Mouse (Mus musculus): ENCODE measurements around the gene Ddx52. TPM values are rescaled to one million over a fixed set of nuclear protein-coding genes. Genes with fewer than 3 reads are reported as not detected.

The Ddx52 gene
- polyA plus RNA-seq, 1 experiment from 2014 or later, result 40.3 TPM

DNA sequence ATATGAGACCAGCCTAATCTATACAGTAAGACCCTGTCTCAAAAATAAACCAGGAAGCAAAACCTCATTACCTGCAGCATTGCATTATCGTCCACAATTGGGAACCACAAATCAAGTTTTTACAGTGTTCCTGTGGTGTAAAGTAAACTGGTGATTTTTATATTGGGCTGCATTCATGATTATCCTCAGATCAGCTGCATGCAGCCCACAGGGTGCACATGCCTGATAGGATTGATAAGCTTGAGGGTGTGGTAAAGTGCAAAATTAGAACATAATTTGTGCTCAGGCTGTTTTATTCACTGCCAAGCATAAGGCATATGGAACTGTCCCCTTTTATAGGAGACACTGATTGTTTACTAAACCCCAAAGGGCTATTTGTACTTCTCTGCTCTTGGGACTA, 33.6 kb downstream of the Ddx52 start:
- Histone ChIP-seq H3K4me2 (no peak overlapping the region), H3K4me3 (replicated peaks) (no peak overlapping the region), H3K27me3 (no peaks in the 10 kb centered on the region), H3K4me1 (peaks cover 21% of the 10 kb centered on the region), H3K27ac (no peak overlapping the region), H3K36me3 (peaks cover 46% of the 10 kb centered on the region), H3K9me3 (replicated peaks) (no peaks in the 10 kb centered on the region), H3K9ac (no peak overlapping the region)
- no peak for ATAC-seq (replicated peaks; ENCODE audit: low FRiP score)
- 57% methylated on average over 1 of the region's 1 CpGs for WGBS

DNA sequence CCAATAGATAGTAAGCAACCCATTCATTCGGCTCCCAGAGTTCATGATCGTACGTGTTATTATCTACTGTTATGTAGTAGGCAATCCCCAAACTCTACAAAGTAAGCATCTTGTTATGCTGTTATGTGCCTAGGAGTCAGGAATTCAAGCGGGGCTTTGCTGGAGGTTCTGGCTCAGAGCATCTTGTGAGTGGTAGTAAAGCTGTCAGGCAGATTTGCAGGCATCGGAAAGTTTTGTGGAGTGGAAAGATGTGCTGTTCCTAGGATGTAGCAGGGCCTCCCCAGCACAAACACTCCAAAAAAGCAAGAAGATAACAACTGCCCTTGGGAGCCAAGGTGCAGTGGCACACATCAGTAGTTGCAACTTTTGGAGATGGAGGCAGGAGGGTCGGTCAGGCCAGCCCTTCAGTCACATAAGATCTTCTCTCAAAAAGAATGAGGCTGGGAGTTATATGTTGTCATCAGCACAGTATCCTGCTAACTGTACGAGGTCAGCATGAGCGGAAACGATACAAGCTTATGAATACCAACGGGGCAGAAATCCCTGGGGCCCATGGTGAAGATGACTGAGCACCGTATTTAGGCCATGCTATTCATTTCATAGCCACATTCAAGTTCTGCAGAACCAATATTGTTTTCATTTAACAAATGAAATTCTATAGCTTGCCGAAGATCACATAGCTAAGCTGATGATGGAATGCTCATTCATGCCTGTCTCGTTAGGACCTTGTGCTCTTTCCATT, 34.5 kb downstream of the Ddx52 start:
- peaks cover 21% of the 10 kb centered on the region for H3K4me1 ChIP-seq
- 0 out of 2 replicates have a peak, but pooled peaks have one; percentile 49 for ATAC-seq (replicated peaks; ENCODE audit: low FRiP score)
- WGBS, result 46% methylated on average over 13 of the region's 13 CpGs
- H3K9ac ChIP-seq, result no peak overlapping the region
- no peak overlapping the region for H3K4me2 ChIP-seq
- no peaks in the 10 kb centered on the region for H3K27me3 ChIP-seq
- H3K9me3 ChIP-seq (replicated peaks), result no peaks in the 10 kb centered on the region
- H3K36me3 ChIP-seq, result peaks cover 50% of the 10 kb centered on the region
- H3K4me3 ChIP-seq (replicated peaks), result no peak overlapping the region
- peak overlapping the region; percentile 54 for H3K27ac ChIP-seq

DNA sequence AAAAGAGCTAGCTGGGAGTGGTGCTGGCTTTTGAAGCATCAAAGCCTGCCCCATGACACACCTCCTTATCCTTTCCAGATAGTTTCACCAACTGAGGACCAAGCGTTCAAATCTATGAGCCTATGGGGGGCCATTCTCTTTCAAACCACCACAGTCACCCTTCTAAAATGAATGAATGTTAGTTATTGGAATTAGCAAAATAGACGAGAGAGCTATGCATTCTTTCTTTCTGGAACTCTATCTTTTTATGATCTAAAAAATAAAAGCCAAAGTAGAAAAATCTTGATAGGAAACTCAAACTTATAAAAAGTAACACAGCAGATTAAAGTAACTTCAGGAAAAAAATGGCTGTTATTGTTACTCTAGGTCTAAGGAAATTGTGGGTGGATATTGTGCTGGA, 35.9 kb downstream of the Ddx52 start:
- no peak for ATAC-seq (replicated peaks; ENCODE audit: low FRiP score)
- Histone ChIP-seq H3K9me3 (replicated peaks) (no peaks in the 10 kb centered on the region), H3K4me2 (no peak overlapping the region), H3K4me1 (peaks cover 21% of the 10 kb centered on the region), H3K36me3 (peaks cover 55% of the 10 kb centered on the region), H3K4me3 (replicated peaks) (no peak overlapping the region), H3K9ac (no peak overlapping the region), H3K27ac (no peak overlapping the region), H3K27me3 (no peaks in the 10 kb centered on the region)
- WGBS, result 94% methylated on average over 2 of the region's 2 CpGs

DNA sequence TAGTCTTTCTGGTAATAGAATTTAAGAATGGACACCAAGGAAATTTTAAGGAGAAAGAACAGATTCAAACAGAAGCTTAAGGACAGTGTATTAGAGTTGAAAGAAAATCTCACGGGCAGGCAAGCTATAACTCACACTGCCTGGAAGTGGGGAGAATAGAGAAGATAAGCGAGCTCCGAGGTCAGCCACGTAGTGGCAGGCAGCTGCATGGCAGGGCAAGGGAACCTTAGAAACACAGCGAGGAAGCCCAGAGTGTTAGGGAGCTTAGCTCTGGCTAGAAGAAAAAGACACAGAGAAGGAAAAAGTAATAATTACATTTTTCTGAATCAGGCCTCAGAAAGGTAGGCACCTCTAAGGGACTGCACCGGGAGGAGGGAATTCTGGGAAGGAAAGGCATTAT, 38.1 kb downstream of the Ddx52 start:
- peaks cover 66% of the 10 kb centered on the region for H3K36me3 ChIP-seq
- H3K9ac ChIP-seq, result no peak overlapping the region
- no peak overlapping the region for H3K4me2 ChIP-seq
- H3K9me3 ChIP-seq (replicated peaks), result no peaks in the 10 kb centered on the region
- WGBS, result 75% methylated on average over 6 of the region's 6 CpGs
- H3K4me1 ChIP-seq, result peaks cover 16% of the 10 kb centered on the region
- ATAC-seq (replicated peaks; ENCODE audit: low FRiP score), result no peak
- no peak overlapping the region for H3K4me3 ChIP-seq (replicated peaks)
- H3K27ac ChIP-seq, result no peak overlapping the region
- no peaks in the 10 kb centered on the region for H3K27me3 ChIP-seq

DNA sequence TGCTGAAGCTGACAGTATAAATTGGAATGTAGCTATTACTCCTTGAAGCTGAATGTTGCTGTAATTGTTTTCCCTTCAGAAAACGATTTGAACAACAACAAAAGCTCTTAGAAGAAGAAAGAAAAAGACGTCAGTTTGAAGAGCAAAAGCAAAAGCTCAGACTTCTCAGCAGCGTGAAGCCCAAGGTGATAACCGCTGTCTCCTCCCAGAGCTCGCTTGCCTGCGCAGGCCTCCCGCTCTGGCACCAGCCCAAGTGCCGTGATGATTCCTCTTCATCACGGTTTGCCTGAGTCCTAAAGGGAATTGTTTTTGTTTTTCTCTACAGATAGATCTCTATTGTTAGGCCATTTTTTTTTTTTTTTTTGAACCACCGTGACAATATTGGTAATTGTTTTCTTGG, 39.5 kb downstream of the Ddx52 start:
- H3K4me2 ChIP-seq, result no peak overlapping the region
- H3K27ac ChIP-seq, result no peak overlapping the region
- no peak for ATAC-seq (replicated peaks; ENCODE audit: low FRiP score)
- H3K9ac ChIP-seq, result no peak overlapping the region
- no peak overlapping the region for H3K4me3 ChIP-seq (replicated peaks)
- peaks cover 79% of the 10 kb centered on the region for H3K36me3 ChIP-seq
- H3K4me1 ChIP-seq, result peaks cover 4% of the 10 kb centered on the region
- WGBS, result 84% methylated on average over 10 of the region's 10 CpGs
- no peaks in the 10 kb centered on the region for H3K9me3 ChIP-seq (replicated peaks)
- no peaks in the 10 kb centered on the region for H3K27me3 ChIP-seq

DNA sequence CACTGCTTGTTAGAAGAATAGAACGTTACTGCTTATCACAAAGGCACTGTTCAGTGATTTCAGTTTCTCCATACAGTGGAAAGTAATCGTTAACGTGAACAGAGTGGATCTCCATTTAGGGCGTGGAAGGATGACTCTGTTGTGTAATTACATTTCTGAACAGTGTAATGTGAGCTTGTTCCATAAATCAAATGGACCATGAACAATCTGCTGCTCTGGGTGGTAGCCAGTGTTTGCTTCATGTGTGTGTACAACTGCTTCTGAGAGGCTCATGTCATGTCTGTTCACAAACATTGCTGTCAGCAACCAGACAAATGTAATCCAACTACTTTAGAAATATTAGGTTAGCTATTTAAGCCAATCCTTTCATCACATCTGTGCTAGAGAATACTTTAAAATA, 49.8 kb downstream of the Ddx52 start:
- no peaks in the 10 kb centered on the region for H3K4me1 ChIP-seq
- H3K9ac ChIP-seq, result no peak overlapping the region
- H3K9me3 ChIP-seq (replicated peaks), result no peaks in the 10 kb centered on the region
- WGBS, result 64% methylated on average over 4 of the region's 4 CpGs
- no peak overlapping the region for H3K27ac ChIP-seq
- no peak overlapping the region for H3K4me3 ChIP-seq (replicated peaks)
- ATAC-seq (replicated peaks; ENCODE audit: low FRiP score), result no peak
- H3K4me2 ChIP-seq, result no peak overlapping the region
- H3K36me3 ChIP-seq, result peaks cover 78% of the 10 kb centered on the region
- H3K27me3 ChIP-seq, result no peaks in the 10 kb centered on the region

DNA sequence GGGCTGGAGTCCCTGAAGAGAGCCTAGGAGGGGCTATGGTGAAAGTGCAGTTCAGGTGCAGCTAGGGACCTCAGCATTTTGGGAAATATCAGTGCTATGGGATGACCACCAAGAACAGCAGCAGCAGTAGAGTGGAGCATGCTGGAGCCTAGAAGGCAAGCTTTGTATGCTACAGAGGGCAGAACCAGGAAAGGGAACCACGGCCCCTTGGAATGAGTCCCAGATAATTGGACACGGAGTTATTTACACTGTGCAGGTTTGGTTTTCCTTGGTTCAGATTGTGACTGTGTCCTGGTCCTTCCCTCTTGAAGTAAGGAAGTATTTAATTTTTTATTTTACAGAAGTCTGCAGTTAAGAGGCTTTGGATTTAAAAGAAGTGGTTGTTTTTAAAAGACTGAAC, 51.6 kb downstream of the Ddx52 start:
- H3K4me1 ChIP-seq, result no peaks in the 10 kb centered on the region

DNA sequence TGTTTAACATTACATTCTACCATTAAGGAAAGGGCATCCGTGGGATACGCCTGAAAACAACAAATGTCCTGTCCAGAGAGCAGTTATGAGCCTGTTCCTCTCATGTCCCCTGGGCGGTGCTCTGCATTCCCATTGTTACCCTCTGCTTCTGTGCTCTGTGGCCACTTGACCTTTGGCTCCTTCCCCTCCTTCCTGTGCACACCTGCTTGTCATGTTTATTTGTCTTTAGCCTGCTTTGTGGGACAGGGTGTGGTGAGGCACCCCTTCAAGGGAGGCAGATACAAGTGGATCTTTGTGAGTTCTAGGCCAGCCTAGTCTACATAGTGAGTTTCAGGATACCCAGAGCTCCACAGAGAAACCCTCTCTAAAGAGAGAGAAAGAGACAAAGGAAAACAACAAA, 52.6 kb downstream of the Ddx52 start:
- 81% methylated on average over 3 of the region's 3 CpGs for WGBS
- Histone ChIP-seq H3K27me3 (no peaks in the 10 kb centered on the region), H3K27ac (no peak overlapping the region), H3K4me1 (no peaks in the 10 kb centered on the region), H3K9ac (no peak overlapping the region), H3K9me3 (replicated peaks) (no peaks in the 10 kb centered on the region), H3K4me2 (no peak overlapping the region), H3K4me3 (replicated peaks) (no peak overlapping the region), H3K36me3 (peaks cover 77% of the 10 kb centered on the region)
- ATAC-seq (replicated peaks; ENCODE audit: low FRiP score), result no peak

More for the DNA sequence above, 51.6 kb downstream of the Ddx52 start:
- no peak for ATAC-seq (replicated peaks; ENCODE audit: low FRiP score)
- H3K4me3 ChIP-seq (replicated peaks), result no peak overlapping the region
- no peak overlapping the region for H3K4me2 ChIP-seq
- H3K27ac ChIP-seq, result no peak overlapping the region
- H3K9me3 ChIP-seq (replicated peaks), result no peaks in the 10 kb centered on the region
- no peak overlapping the region for H3K9ac ChIP-seq
- H3K27me3 ChIP-seq, result no peaks in the 10 kb centered on the region
- WGBS, result 65% methylated on average over 2 of the region's 2 CpGs
- peaks cover 77% of the 10 kb centered on the region for H3K36me3 ChIP-seq

DNA sequence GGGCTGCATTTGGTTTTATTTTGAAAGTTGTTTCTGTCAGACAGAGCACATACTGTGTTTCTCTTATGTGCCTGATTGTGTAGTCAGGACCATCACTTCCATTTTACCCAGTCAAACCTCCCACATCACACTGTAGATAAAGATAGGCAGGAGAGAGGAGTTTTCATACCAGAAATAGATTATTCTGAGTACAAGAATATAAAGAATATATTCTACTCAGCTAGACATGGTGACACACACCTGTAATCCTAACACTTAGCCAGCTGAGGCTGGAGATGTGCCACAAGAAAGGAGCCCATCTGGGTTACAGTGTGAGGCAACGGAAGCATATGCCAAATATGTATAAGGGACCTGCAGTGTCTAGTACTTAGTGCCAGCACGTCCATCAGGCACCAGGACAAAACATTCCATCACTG, 53.7 kb downstream of the Ddx52 start:
- Histone ChIP-seq H3K36me3 (peaks cover 75% of the 10 kb centered on the region), H3K27me3 (no peaks in the 10 kb centered on the region), H3K9ac (no peak overlapping the region), H3K4me2 (no peak overlapping the region), H3K27ac (no peak overlapping the region), H3K4me1 (no peaks in the 10 kb centered on the region), H3K9me3 (replicated peaks) (no peaks in the 10 kb centered on the region), H3K4me3 (replicated peaks) (no peak overlapping the region)
- WGBS, result 84% methylated on average over 2 of the region's 2 CpGs
- ATAC-seq (replicated peaks; ENCODE audit: low FRiP score), result no peak

DNA sequence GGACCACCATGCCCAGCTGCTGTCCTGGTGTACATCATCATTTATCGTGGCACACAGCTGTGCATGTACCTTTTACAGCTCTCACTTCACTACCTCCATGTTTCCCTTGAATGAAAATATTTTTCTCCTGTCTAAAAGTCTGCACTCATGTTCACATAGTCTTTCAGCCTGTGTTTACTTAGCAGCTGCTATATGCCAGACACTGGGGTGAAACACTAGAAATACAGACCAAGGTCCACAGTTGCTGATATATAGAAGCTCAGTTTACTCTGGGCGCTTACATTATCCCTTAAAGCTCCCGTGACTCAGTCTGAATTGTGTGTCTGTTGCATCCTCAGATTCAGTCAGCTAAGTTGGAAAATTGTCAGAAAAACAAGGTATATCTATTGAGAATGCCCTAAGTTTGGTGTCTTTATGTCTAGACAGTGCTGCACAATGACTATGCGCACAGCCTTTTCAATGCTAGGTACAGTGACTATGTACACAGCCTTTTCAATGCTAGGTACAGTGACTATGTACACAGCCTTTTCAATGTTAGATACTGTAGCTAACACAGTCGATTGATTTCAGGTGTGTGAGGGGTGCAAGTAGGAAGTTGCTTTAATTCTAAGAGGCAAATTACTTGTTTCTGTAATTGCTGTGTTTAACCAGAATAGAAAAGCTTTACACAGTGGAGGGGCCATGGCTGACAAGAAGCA, 55.5 kb downstream of the Ddx52 start:
- H3K4me1 ChIP-seq, result no peaks in the 10 kb centered on the region; the same call in 1 of the 2 replicates
- ATAC-seq (replicated peaks; ENCODE audit: low FRiP score), result no peak
- no peak overlapping the region for H3K9ac ChIP-seq
- no peak overlapping the region for H3K27ac ChIP-seq
- H3K9me3 ChIP-seq (replicated peaks), result no peaks in the 10 kb centered on the region
- WGBS, result 92% methylated on average over 5 of the region's 5 CpGs
- no peaks in the 10 kb centered on the region for H3K27me3 ChIP-seq
- no peak overlapping the region for H3K4me3 ChIP-seq (replicated peaks)
- peaks cover 66% of the 10 kb centered on the region for H3K36me3 ChIP-seq
- no peak overlapping the region for H3K4me2 ChIP-seq

DNA sequence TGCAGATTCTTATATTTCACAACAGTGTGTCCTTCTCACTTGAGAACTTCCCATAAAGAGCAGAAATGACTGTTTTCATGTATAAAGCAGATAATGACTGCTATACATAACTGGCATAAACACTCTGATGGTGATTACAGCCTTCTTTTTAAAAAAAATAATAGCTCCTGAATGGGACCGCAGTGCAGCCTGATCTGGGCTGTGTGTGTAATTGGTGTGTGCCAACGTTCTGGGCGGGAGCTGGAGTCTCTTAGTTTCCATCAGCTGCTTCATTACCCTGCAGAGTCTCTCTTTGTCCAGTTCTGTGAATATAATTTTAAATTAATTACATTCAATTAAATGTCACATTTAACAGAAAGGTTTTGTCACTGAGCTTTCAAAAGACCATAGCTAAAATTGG, 57.1 kb downstream of the Ddx52 start:
- no peak overlapping the region for H3K27ac ChIP-seq
- no peaks in the 10 kb centered on the region; the same call in 1 of the 2 replicates for H3K4me1 ChIP-seq
- ATAC-seq (replicated peaks; ENCODE audit: low FRiP score), result no peak
- no peak overlapping the region for H3K4me2 ChIP-seq
- H3K36me3 ChIP-seq, result peaks cover 68% of the 10 kb centered on the region
- no peak overlapping the region for H3K9ac ChIP-seq
- H3K9me3 ChIP-seq (replicated peaks), result no peaks in the 10 kb centered on the region
- WGBS, result 90% methylated on average over 3 of the region's 3 CpGs
- H3K27me3 ChIP-seq, result no peaks in the 10 kb centered on the region
- no peak overlapping the region for H3K4me3 ChIP-seq (replicated peaks)

DNA sequence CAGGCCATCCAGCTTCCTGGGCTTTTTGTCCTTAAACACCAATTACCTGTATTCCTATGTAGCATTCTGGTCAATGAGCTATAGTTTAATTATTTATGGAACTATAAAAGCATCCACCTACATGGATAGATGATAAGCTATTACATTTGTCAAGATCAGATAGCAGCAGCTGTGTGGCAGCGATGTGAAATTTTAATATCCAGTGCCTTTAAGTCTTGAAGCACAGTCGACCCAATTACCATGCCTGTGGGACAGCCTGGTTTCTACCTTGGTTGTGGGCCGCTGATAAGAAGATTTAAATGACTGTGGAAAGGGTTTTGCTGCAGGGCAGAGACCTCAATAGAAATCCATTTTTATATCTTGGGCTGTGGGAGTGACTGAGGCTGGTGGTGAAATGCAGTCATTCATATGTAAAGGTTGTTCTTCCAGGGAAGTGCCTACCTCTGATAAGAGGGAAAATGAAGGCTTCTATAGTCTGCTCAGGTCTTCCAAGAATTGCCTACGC, 57.6 kb downstream of the Ddx52 start:
- H3K4me1 ChIP-seq, result no peaks in the 10 kb centered on the region; the same call in 1 of the 2 replicates
- H3K9ac ChIP-seq, result no peak overlapping the region
- H3K9me3 ChIP-seq (replicated peaks), result no peaks in the 10 kb centered on the region
- no peaks in the 10 kb centered on the region for H3K27me3 ChIP-seq
- no peak overlapping the region for H3K4me2 ChIP-seq
- no peak for ATAC-seq (replicated peaks; ENCODE audit: low FRiP score)
- H3K4me3 ChIP-seq (replicated peaks), result no peak overlapping the region
- H3K36me3 ChIP-seq, result peaks cover 68% of the 10 kb centered on the region
- no peak overlapping the region for H3K27ac ChIP-seq
- WGBS, result 86% methylated on average over 4 of the region's 4 CpGs

Measured in kidney, embryonic 15.5 days (tissue).